Mouse (Mus musculus) ES-E14 (cell line): ENCODE results near the gene Nfx1.

Experiments used
- HCFC1 ChIP-seq: IDR thresholded peaks from 2 replicates; pipeline ENCODE4 v1.6.1; 2012; ENCODE audit warnings: low read length, inconsistent platforms, borderline replicate concordance; ENCODE audit not compliant: insufficient read depth
- ZNF384 ChIP-seq: IDR thresholded peaks from 2 replicates; pipeline ENCODE4 v1.6.1; 2012; ENCODE audit warnings: low read depth, low read length, inconsistent platforms

GRCm38 (mm10) chr4:41028272-41028671, 57.6 kb downstream of the Nfx1 start:
- TF ChIP-seq HCFC1 (no peak), ZNF384 (no peak)
